Mouse (Mus musculus) embryonic fibroblast, embryonic 13.5 days (primary cell): ENCODE measurements around the gene Card9. TPM values are rescaled to one million over a fixed set of nuclear protein-coding genes. Genes with fewer than 3 reads are reported as not detected.
"Not testable (repeated sequence)": the region's sequence is repeated elsewhere in the genome, so short reads cannot be mapped to it uniquely, and the experiment has no call there.

Experiments used
- H3K27ac ChIP-seq: 2 replicates; pipeline ENCODE4 v1.5.1; 2012; ENCODE audit warnings: low read length, control low read depth, inconsistent platforms; ENCODE audit not compliant: insufficient read depth
- H3K4me1 ChIP-seq: 2 replicates; pipeline ENCODE4 v1.6.1; 2011; ENCODE audit warnings: low read length; ENCODE audit not compliant: control insufficient read depth, insufficient read depth
- H3K4me3 ChIP-seq: 2 replicates; pipeline ENCODE4 v1.5.1; 2011; ENCODE audit warnings: mild to moderate bottlenecking, control low read depth, low read length; ENCODE audit not compliant: insufficient read depth
- CTCF ChIP-seq: IDR thresholded peaks from 2 replicates; pipeline ENCODE4 v1.5.1; 2011; ENCODE audit warnings: mild to moderate bottlenecking, control low read depth, low read length, moderate library complexity, borderline replicate concordance; ENCODE audit not compliant: insufficient read depth
- POLR2A ChIP-seq: IDR thresholded peaks from 2 replicates; pipeline ENCODE4 v1.6.1; 2011; ENCODE audit warnings: low read depth, mild to moderate bottlenecking, control low read depth, low read length, moderate library complexity
- polyA plus RNA-seq: library from polyadenylated mRNA; stranded (reverse); fragments of >200 nt; gene quantifications from 2 replicates; pipeline ENCODE4 v1.2.4, GENCODE M21; 2011; ENCODE audit warnings: low read depth; ENCODE audit not compliant: missing spikeins, insufficient read length

Card9 gene
- polyA plus RNA-seq, 1 experiment = not detected

DNA sequence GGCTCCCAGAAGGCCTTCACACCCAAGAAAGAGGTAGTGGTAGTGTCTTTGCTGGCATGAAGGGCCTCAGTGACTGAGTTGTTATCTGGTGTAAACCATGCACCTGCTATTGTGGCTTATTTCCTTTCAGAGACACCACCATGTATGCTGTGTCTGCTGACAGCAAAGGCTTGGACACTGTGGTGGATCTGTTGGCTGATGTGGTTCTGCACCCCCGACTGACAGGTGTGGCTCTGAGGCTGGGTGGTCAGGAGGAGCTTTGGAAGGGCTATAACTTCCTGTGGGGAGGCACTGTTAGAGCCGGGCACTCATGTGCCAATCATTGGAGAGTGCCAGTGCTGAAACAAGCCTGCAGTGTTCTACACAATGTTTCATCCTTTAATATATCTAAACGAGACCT lies 30.2 kb upstream of the Card9 start:
- Histone ChIP-seq H3K4me3 (no peak overlapping the region), H3K4me1 (0 out of 2 replicates have a peak, but pooled peaks cover 7% of the 10 kb centered on the region), H3K27ac (no peak overlapping the region)
- TF ChIP-seq POLR2A (no peak), CTCF (no peak)

DNA sequence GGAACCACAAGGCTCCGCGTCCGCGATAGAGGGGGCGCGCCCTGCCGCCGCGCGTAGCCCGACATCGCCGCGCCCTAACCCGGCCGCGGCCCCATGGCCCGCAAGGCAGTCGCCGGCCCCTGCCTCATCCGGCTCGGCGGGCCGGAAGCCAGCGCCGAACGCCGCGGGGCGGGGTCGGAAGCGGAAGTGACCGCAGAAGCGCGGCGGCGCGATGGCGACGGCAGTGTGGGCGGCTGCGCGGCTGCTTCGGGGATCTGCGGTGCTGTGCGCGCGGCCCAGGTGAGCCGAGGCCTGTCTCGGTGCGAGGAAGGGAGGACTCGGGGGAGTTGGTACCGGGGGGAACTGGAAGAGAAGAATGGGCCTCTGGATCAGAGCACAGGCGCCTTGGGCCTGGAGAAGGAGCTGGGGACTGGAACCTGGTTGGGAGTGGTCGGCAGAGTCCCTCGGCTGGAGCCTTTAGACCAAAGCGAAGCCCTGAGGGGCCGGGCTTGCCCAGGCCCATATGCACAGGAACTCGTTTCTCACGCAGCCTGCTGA lies 28.5 kb upstream of the Card9 start, which contains the start of the genes Entr1 and Pmpca:
Entr1 (minus strand) TSS at position 163 of the 537 bp plus-strand sequence.
Pmpca (plus strand) TSS at position 186 of the 537 bp plus-strand sequence.
- peak within 1 kb of the TSS; percentile 94 for H3K4me3 ChIP-seq
- H3K27ac ChIP-seq = 0 out of 2 replicates have a peak within 1 kb of the TSS, but pooled peaks have one; percentile 28
- TF ChIP-seq POLR2A = peak; percentile 81
- no peak for TF ChIP-seq CTCF
- H3K4me1 ChIP-seq = 0 out of 2 replicates have a peak, but pooled peaks cover 7% of the 10 kb centered on the region

DNA sequence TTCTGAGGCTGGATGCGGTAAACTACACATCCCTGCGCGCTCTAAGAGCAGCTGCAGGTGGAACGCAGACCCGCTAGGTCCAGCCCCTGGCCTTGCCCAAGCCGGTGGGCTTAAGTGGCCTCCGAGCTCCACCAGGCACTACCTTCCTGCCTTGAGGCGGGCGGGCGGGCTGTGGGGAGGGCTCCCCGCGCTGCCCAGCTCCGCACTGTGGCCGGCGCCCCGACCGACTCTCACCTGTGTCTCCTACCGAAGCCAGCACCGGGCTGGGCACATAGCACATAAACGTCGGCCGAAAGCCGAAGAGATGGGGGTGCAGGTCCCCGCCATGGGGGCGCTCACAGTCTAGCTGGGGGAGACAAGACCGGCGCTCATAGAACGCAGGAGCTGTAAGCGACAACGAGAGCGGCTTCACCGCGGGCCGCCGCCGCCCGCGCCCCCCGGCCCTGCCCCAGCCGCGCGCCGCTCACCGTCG lies 28.0 kb upstream of the Card9 start:
- Histone ChIP-seq H3K27ac (no peak overlapping the region), H3K4me1 (0 out of 2 replicates have a peak, but pooled peaks cover 7% of the 10 kb centered on the region), H3K4me3 (peak overlapping the region; percentile 94)
- TF ChIP-seq CTCF (no peak), POLR2A (no peak)

DNA sequence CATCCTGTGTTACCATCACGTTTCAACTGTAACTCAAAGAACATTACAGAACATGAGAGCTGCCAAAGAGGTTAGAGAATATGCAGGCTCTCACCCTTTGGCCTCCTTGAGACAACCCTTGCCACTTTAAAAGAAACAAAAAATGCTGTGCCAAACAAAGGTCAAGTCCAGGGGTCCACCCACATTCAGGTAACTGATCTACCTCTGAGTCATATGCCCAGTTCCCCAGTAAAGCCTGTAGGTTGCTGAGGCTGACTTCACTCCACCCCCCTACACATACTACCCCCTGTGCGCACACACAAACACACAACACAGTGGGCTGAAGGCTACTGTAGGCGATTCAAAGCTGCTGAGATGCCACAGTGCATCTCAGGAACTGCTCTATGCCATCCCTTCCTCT lies 27.0 kb upstream of the Card9 start:
- H3K27ac ChIP-seq = no peak overlapping the region
- peak overlapping the region; percentile 94 for H3K4me3 ChIP-seq
- TF ChIP-seq POLR2A (no peak), CTCF (no peak)
- H3K4me1 ChIP-seq = 0 out of 2 replicates have a peak, but pooled peaks cover 7% of the 10 kb centered on the region

DNA sequence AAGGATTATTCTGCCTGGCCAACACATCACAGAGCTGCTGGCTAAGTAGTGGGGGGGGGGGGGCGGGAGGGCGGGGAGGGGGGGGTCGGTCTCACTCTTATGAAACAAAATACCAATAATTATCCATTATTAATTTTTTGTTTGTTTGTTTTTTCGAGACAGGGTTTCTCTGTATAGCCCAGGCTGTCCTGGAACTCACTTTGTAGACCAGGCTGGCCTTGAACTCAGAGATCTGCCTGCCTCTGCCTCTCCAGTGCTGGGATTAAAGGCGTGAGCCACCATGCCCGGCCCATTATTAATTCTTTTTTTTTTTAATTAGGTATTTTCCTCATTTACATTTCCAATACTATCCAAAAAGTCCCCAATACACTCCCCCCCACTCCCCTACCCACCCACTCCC lies 20.2 kb upstream of the Card9 start:
- not testable (repeated sequence) for H3K27ac ChIP-seq, H3K4me1 ChIP-seq
- peak overlapping the region; percentile 74 for H3K4me3 ChIP-seq

DNA sequence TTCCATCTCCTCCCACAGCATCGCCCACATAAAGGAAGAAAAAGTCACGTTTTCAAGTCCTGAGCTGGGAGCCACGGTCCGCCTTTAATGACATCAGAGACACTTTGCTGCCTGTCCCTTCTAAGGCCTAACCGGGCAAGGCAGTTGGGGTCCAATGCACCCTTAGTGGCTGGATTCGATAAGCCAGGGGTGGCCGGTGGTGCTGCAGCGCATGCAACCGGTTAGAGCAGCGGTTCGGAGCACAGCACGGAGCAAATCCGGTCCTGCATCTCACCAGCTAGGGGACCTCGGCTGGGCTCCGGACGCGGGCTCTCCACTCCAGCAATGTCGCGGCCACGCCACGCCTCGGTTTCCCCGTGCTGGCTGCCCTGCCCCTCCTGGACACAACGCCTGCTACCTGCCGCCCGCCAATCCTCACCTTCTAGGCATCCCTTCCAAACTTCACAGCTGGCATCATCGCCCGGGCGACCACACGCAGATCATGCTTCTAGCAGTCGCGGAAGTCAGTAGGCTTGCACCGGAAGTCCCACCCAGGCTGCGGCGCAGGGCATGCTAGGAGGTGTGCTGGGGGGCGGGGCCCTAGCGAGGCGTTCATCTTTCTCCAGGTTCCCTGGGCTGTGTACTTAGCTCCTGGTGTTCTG lies 19.5 kb upstream of the Card9 start, which contains the start of gene Snapc4:
Snapc4 (minus strand) TSS at position 523 of the 641 bp plus-strand sequence.
- no peaks in the 10 kb centered on the region for H3K4me1 ChIP-seq
- TF ChIP-seq POLR2A (peak; percentile 78), CTCF (no peak)
- no peak within 1 kb of the TSS for H3K27ac ChIP-seq
- peak within 1 kb of the TSS; percentile 74 for H3K4me3 ChIP-seq

DNA sequence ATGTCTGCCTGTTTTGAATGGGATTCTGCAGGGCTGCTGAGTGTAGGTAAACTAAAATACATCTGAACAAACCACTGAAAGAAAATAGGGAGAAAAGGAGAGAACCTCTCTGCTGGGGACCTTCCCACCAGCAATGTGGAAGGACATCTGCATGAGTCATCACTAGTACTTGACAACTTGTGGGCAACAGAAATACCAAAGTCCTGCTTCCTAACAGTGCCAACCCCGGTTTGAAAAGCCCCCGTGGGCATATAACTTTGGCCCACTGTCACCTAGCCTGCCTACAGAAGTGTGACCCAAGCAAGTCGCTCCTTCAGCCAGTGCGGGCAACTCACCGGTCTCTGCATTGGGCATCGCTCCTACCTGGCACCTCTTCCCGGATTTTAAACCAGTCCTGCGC lies 11.7 kb upstream of the Card9 start:
- no peak overlapping the region for H3K4me3 ChIP-seq
- H3K4me1 ChIP-seq = peaks cover 9% of the 10 kb centered on the region
- no peak for TF ChIP-seq CTCF
- no peak for TF ChIP-seq POLR2A
- no peak overlapping the region for H3K27ac ChIP-seq

DNA sequence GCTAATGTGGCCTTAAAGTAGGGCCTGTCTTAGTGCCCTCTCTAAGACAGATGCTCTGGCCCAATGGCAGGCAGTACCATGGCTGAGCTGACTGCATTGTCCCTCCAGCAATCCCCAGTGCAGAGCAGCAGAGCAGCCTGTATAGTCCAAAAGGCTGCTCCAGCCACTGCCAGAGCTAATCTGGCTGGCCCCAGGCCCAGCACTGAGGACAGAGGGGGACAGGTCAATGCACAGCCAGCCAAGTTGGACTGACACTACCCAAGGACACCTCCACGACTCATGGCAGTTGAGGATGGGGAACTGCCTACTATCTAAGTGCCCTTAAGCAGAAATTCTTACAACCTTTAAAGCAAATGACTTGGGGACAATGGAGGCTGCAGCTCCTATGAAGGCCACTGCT lies 7.9 kb upstream of the Card9 start:
- TF ChIP-seq POLR2A (no peak), CTCF (no peak)

DNA sequence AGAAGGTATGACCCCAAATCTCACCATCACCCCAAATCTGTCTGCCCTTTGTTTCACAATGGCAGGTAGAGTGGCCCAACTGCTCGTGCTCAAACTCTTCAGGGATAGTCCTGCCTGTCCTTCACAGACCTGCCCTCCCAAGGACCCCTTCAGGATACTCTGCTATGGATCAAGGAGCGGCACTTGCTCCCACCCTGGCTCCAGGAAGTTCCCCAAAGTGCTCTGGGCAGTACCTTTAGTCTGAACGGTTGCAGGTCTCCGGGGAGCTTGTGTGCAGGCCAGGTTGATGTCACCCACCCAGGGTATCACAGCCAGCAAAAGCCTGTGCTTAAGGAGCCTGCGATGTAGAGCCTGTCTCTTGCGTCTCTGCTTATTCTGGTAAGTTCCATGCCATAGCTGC lies 7.2 kb upstream of the Card9 start:
- TF ChIP-seq CTCF (no peak), POLR2A (no peak)
- H3K4me3 ChIP-seq = no peak overlapping the region
- no peak overlapping the region for H3K27ac ChIP-seq
- peaks cover 9% of the 10 kb centered on the region for H3K4me1 ChIP-seq

More for the DNA sequence above, 7.9 kb upstream of the Card9 start:
- Histone ChIP-seq H3K4me3 (no peak overlapping the region), H3K27ac (no peak overlapping the region), H3K4me1 (peaks cover 9% of the 10 kb centered on the region)
